Mouse (Mus musculus) E14TG2a.4 (cell line): ENCODE measurements around the gene Tacc2.

Experiments used
- CTCF ChIP-seq: conservative IDR thresholded peaks from 2 replicates; pipeline ENCODE4 v1.5.1; 2014; ENCODE audit warnings: low read length
- NANOG ChIP-seq: IDR thresholded peaks from 2 replicates; pipeline ENCODE4 v1.6.1; 2014; ENCODE audit warnings: borderline replicate concordance, low read length, mixed read lengths

- no peak for TF ChIP-seq CTCF
- TF ChIP-seq NANOG = no peak
Observed at GRCm38 (mm10) chr7:130804991-130805390, 227.8 kb downstream of the Tacc2 start.
